Mouse (Mus musculus): ENCODE measurements around the gene Nectin1. TPM values are rescaled to one million over a fixed set of nuclear protein-coding genes. Genes with fewer than 3 reads are reported as not detected.
A peak's percentile ranks its signal among the peaks of the same experiment; 100 is the strongest.

Gene Nectin1
- polyA plus RNA-seq, 1 experiment from 2014 or later: 7.2 TPM

- H3K9me3 ChIP-seq: no peaks in the 10 kb centered on the region
- DNase-seq (ENCODE audit: low spot score): no peak
- no peaks in the 10 kb centered on the region for H3K36me3 ChIP-seq
- no peak overlapping the region for H3K4me3 ChIP-seq
- 0 out of 2 replicates have a peak overlapping the region, but pooled peaks have one; percentile 31 for H3K27ac ChIP-seq
- H3K4me1 ChIP-seq (replicated peaks): peaks cover 29% of the 10 kb centered on the region
- 92% methylated on average over 8 of the region's 8 CpGs for WGBS
- H3K27me3 ChIP-seq (ENCODE audit: insufficient read depth, poor library complexity, severe bottlenecking): peaks cover 8% of the 10 kb centered on the region; the same call in 1 of the 2 replicates
Measured at GRCm38 (mm10) chr9:43833232-43833631, 89.4 kb downstream of the Nectin1 start.

- Histone ChIP-seq H3K4me1 (replicated peaks) (peaks cover 29% of the 10 kb centered on the region), H3K27me3 (ENCODE audit: insufficient read depth, poor library complexity, severe bottlenecking) (no peaks in the 10 kb centered on the region), H3K27ac (0 out of 2 replicates have a peak overlapping the region, but pooled peaks have one; percentile 31), H3K9me3 (no peaks in the 10 kb centered on the region), H3K36me3 (no peaks in the 10 kb centered on the region), H3K4me3 (no peak overlapping the region)
- no peak for DNase-seq (ENCODE audit: low spot score)
- WGBS: 77% methylated on average over 13 of the region's 13 CpGs
Measured at GRCm38 (mm10) chr9:43834283-43834682, 90.5 kb downstream of the Nectin1 start.

GRCm38 (mm10) chr9:43838561-43838960, 94.8 kb downstream of the Nectin1 start:
- H3K4me1 ChIP-seq (replicated peaks): peaks cover 44% of the 10 kb centered on the region
- 69% methylated on average over 2 of the region's 2 CpGs for WGBS
- no peaks in the 10 kb centered on the region for H3K36me3 ChIP-seq
- no peaks in the 10 kb centered on the region for H3K9me3 ChIP-seq
- H3K27ac ChIP-seq: no peak overlapping the region
- H3K27me3 ChIP-seq (ENCODE audit: insufficient read depth, poor library complexity, severe bottlenecking): peaks cover 31% of the 10 kb centered on the region
- no peak overlapping the region for H3K4me3 ChIP-seq
- DNase-seq (ENCODE audit: low spot score): peak; percentile 34

- H3K4me3 ChIP-seq: peak overlapping the region; percentile 16
- H3K4me1 ChIP-seq (replicated peaks): peaks cover 47% of the 10 kb centered on the region
- H3K27ac ChIP-seq: peak overlapping the region; percentile 79
- H3K9me3 ChIP-seq: no peaks in the 10 kb centered on the region
- H3K36me3 ChIP-seq: no peaks in the 10 kb centered on the region
- peak; percentile 38 for DNase-seq (ENCODE audit: low spot score)
- peaks cover 65% of the 10 kb centered on the region for H3K27me3 ChIP-seq (ENCODE audit: insufficient read depth, poor library complexity, severe bottlenecking)
- 8% methylated on average over 7 of the region's 8 CpGs for WGBS
Measured at GRCm38 (mm10) chr9:43842921-43843577, 99.3 kb downstream of the Nectin1 start.

GRCm38 (mm10) chr9:43843711-43844127, 99.9 kb downstream of the Nectin1 start:
- WGBS: 6% methylated on average over 3 of the region's 3 CpGs
- peak overlapping the region; percentile 79 for H3K27ac ChIP-seq

GRCm38 (mm10) chr9:43845660-43846455, 102.1 kb downstream of the Nectin1 start:
- Histone ChIP-seq H3K9me3 (no peaks in the 10 kb centered on the region), H3K4me1 (replicated peaks) (peaks cover 48% of the 10 kb centered on the region), H3K27me3 (ENCODE audit: insufficient read depth, poor library complexity, severe bottlenecking) (peaks cover 60% of the 10 kb centered on the region), H3K27ac (peak overlapping the region; percentile 78), H3K4me3 (peak overlapping the region; percentile 35), H3K36me3 (no peaks in the 10 kb centered on the region)
- peak; percentile 80 for DNase-seq (ENCODE audit: low spot score)
- 4% methylated on average over 17 of the region's 17 CpGs for WGBS

More at GRCm38 (mm10) chr9:43843711-43844127, 99.9 kb downstream of the Nectin1 start:
- peak; percentile 51 for DNase-seq (ENCODE audit: low spot score)
- Histone ChIP-seq H3K4me1 (replicated peaks) (peaks cover 47% of the 10 kb centered on the region), H3K27me3 (ENCODE audit: insufficient read depth, poor library complexity, severe bottlenecking) (peaks cover 65% of the 10 kb centered on the region), H3K4me3 (no peak overlapping the region), H3K36me3 (no peaks in the 10 kb centered on the region), H3K9me3 (no peaks in the 10 kb centered on the region)

GRCm38 (mm10) chr9:43847861-43848260, 104.1 kb downstream of the Nectin1 start:
- DNase-seq (ENCODE audit: low spot score): no peak
- Histone ChIP-seq H3K4me3 (no peak overlapping the region), H3K27me3 (ENCODE audit: insufficient read depth, poor library complexity, severe bottlenecking) (peaks cover 45% of the 10 kb centered on the region), H3K9me3 (no peaks in the 10 kb centered on the region), H3K36me3 (no peaks in the 10 kb centered on the region), H3K4me1 (replicated peaks) (peaks cover 50% of the 10 kb centered on the region), H3K27ac (no peak overlapping the region)
- 76% methylated on average over 5 of the region's 5 CpGs for WGBS

GRCm38 (mm10) chr9:43850281-43850680, 106.5 kb downstream of the Nectin1 start:
- Histone ChIP-seq H3K4me3 (no peak overlapping the region), H3K36me3 (no peaks in the 10 kb centered on the region), H3K27ac (no peak overlapping the region), H3K4me1 (replicated peaks) (peaks cover 38% of the 10 kb centered on the region), H3K9me3 (no peaks in the 10 kb centered on the region), H3K27me3 (ENCODE audit: insufficient read depth, poor library complexity, severe bottlenecking) (peaks cover 26% of the 10 kb centered on the region)
- 78% methylated on average over 8 of the region's 8 CpGs for WGBS
- DNase-seq (ENCODE audit: low spot score): no peak

- Histone ChIP-seq H3K36me3 (no peaks in the 10 kb centered on the region), H3K27me3 (ENCODE audit: insufficient read depth, poor library complexity, severe bottlenecking) (peaks cover 28% of the 10 kb centered on the region), H3K27ac (no peak overlapping the region), H3K4me1 (replicated peaks) (peaks cover 33% of the 10 kb centered on the region), H3K4me3 (no peak overlapping the region), H3K9me3 (no peaks in the 10 kb centered on the region)
- WGBS: 62% methylated on average over 7 of the region's 7 CpGs
- no peak for DNase-seq (ENCODE audit: low spot score)
Measured at GRCm38 (mm10) chr9:43851154-43851553, 107.4 kb downstream of the Nectin1 start.

- peaks cover 30% of the 10 kb centered on the region for H3K4me1 ChIP-seq (replicated peaks)
- no peaks in the 10 kb centered on the region for H3K9me3 ChIP-seq
- H3K36me3 ChIP-seq: no peaks in the 10 kb centered on the region
- no peak for DNase-seq (ENCODE audit: low spot score)
- H3K27ac ChIP-seq: no peak overlapping the region
- H3K4me3 ChIP-seq: no peak overlapping the region
- peaks cover 23% of the 10 kb centered on the region for H3K27me3 ChIP-seq (ENCODE audit: insufficient read depth, poor library complexity, severe bottlenecking)
- WGBS: 85% methylated on average over 7 of the region's 7 CpGs
Measured at GRCm38 (mm10) chr9:43855887-43856286, 112.1 kb downstream of the Nectin1 start.

All from hindbrain, embryonic 10.5 days (tissue).